Mouse (Mus musculus): ENCODE results near the gene Ppp6r3.
"Not testable (repeated sequence)": the region's sequence is repeated elsewhere in the genome, so short reads cannot be mapped to it uniquely, and the experiment has no call there.

Ppp6r3 gene

DNA sequence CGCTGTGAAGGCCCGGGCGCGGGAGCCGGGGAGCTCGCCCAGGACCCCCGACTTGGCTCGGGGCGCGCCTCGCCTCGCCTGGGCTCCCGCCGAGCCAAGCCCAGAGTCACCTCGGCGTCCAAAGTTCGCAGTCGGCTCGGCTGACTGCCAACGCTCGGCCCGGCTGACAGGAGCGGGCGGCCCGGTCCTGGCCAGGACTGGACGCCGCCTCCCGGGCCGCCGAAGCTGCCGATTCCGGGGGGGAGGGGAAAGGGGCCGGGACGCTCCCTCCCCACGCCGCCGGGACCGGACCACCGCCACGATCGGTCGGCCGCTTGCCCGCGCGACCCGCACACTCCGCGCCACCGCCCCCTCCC is 295 bp downstream of the Ppp6r3 start:
- DNase-seq: no peak

DNA sequence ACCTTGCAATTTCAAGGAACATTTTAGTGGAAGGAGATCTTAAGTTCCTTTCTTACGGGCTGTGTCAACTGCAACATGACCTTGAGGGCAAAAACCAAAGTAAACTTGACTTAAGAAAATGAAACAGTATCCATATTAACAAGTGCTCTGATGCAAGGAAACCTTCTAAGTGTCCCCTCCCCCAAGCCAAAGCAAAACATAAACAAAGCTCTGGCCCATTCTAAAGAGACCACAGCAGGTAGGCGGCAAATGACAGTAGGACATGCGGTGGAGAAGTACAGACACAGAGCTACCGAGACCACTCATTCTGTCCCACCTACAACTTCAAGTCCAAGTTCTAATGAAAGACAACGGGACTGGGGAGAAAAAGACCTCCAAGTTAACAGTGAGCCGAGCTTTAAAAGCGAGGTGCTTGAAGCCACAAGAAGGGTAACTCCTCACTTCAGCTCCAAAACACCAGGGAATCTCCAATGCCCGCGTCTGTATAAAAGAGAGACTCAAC is 905 bp downstream of the Ppp6r3 start:
- DNase-seq: peak in 1 of 2 experiments; percentile 25

DNA sequence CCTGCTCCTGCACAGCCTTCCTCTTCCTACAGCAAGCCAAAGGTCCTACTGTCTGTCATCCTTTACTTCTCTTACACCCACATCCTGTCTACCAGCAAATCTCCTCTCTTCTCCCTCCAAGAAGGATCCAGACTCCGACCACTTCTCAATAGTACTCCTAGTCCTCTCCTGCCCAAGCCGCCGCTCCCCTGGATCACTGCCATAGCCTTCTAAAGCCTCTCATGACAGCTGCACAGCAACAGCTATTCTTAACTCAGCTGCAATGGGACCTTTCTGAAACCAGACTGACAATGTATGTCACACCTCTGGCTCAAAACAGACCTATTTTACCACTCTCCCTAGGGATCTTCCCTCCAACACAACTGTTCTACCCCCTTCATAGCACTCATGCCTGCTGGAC is 11.2 kb downstream of the Ppp6r3 start:
- no peak for DNase-seq

DNA sequence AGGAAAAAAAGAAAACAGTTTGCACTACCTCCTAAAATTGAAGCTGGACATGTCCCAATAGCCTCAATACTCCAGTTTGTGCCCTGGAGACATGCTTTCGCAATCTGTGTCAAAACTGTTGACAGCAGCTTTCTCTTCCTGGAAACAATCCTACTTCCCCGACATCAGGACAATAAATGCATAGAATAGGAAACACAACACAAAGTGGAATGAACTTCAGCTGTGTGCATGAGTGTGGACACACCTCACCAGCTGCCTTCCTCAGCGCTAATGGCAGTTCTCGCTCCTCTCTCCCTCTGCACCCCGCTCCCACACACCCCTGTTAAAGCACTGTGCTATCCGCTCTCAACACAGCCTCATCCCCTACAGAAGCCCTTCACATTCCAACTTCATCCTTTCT is 12.8 kb downstream of the Ppp6r3 start:
- no peak for DNase-seq

DNA sequence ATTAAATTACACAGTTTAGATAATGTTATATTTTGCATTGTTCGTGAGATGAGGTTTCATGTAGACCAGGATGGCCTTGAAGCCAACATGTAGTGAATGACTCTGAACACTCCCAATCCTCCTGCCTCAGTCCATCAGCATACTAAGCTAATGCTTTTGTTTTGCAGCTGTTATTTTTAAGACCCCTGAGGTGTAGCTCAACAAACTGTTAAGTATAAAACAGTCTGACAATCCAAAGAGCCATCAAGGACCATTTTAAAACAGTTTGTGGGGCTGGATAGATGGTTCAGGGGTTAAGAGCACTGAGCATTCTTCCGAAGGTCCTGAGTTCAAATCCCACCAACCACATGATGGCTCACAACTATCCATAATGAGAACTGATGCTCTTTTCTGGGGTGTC is 13.3 kb downstream of the Ppp6r3 start:
- no peak for DNase-seq

DNA sequence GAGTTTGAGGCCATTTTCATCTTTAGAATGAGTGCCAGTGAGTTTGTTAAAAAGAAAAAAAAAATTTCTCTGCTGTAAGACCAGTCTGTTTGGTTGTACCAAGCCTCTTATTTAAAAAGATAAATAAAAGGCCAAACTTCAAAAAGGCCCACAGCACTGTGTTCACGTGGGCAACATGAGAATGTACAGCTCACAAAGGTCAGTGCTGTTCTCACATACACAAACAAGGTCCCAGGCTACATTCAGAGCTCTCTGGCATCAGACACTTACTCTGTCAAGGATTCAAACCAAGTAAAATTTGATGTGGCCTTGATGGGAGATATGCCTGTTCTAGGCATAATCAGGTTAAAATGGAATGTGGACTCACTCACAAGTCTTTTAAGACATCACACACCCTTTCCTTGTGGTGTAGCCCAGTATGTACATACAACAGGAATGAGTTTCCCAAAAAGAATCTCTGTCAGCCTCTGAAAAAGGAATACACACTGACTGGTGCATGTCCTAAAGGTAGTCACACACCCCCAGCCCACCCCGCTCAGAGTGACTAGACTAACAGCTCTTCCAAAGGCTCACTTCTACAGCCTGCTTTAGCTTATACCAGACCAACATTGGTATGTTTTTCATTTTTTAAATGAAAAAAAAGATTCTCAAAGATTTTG is 19.3 kb downstream of the Ppp6r3 start:
- DNase-seq: no peak

DNA sequence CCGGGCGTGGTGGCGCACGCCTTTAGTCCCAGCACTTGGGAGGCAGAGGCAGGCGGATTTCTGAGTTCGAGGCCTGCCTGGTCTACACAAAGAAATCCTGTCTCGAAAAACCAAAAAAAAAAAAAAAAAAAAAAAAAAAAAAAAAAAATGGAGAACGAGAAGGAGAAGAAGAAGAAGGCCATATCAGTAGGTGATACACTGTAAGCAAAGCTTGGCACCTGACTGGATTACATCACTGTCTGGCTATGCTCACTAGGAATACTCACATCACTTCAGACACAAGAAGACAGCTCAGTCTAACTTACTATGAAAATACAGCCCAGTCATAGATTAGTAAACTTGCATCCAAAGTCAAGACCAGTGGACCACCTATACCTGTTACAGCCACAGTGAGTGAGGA is 20.8 kb downstream of the Ppp6r3 start:
- no peak for DNase-seq

DNA sequence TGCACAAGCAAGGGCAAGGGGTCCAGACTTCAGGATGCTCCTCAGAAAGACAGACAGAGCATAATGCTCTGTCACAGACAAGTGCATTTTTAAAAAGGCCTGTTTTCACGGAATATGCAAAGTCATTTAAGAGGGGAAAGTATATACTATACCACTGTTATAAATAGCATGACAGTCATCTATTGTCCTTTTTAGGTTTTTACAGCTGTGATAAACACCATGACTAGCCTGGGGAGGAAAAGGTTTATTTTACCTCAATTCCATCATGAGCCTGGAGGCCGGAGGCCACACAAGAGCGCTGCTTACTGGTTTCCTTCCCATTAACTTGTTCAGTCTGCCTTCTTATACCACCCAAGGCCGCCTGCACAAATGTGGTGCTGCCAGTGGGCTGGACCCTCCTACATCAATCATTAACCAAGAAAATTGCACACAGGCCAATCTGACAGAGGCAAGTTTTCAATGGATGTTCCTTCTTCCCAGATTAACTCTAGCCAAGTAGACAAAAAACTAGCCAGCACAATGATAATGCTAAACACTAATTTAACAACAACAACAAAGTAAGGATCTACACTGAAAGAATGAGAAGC is 23.9 kb downstream of the Ppp6r3 start:
- DNase-seq: no peak

DNA sequence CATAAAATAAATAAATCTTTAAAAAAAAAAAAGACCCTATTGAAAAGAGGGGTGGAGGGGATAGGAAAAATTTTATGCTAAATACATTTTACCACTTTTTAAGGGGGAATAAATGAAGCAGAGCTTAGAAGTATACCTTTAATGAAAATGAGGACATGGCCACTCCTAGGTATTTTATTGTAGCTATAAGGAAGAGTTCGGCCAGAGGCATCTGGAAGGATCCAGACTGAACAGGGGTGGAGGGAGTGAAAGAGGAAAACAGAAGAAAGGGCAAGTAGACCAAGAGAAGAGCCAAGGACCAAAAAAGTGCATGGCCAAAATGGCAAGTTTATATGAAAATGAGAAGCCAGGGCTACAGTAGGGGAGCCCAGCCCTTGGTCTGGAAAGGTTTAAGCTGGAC is 25.4 kb downstream of the Ppp6r3 start:
- no peak for DNase-seq

DNA sequence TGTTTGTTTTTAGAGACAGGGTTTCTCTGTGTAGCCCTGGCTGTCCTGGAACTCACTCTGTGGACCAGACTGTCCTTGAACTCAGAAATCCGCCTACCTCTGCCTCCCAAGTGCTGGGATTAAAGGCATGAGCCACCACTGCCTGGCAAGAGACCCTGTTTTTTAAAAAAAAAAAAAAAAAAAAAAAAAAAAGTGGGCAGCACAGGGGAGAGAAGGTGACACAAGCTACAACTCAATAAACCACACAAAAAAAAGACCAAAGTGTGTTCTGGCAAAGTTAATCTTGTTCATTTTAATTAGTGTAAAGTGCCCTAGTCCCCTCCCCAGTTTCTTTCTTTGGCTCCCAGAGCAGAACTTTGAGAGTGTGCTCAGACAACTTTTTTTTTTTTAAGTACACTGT is 26.3 kb downstream of the Ppp6r3 start:
- no peak for DNase-seq

DNA sequence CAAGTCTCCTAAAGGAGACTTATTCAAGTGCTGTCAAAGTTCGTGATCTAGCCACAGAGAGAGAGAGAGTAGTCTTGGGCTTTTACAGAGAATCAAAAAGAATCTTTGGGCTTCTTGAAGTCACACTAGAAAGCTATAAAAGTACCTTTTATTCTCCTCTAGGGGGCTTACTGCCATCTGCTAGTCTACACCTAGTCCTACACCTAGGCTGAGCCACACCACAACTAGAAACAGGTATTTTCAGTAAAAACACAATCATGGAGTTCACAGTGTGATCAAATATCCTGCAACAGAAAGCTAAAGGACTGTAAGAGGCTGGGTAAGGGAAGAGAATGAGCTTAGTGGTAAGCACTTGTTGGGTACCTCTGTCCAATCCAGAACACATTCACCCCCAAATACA is 27.2 kb downstream of the Ppp6r3 start:
- DNase-seq: no peak

DNA sequence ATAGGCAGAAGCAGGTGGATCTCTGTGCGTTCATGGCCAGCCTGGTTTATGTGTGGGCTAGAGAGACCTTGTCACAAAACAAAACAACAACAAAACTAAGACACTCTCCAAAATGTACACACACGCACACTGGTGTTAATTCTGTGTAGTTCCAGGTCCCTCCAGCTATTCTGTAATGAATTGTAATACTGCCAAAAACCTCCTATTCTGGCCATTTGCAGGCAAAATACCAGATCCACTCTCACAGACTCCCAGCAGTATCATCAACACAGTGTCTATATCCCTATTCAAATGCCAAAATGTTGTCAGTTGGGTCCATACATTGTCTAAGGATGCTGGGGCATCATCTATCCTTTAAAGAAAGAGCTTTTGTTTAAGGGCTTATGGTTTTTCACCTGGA is 30.6 kb downstream of the Ppp6r3 start:
- no peak for DNase-seq

DNA sequence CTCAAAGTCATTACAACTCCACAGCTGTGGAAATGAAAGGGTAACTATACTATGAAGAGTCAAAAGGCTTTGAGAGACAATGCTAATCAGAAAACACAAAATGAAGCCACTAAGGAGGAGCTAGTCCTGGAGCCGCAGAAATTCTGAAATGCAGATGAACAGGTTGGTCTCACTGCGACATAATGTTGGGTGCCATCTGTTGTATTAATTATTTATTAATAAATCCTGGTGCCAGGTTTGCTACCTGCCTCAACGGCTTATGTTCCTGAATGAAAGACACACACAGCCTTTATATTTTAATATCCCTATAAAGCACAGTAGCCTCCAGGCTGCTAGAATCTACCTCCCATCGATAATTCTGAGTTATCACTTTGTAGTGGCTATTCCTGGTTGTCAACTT is 33.0 kb downstream of the Ppp6r3 start:
- peak in 1 of 2 experiments; percentile 19 for DNase-seq

DNA sequence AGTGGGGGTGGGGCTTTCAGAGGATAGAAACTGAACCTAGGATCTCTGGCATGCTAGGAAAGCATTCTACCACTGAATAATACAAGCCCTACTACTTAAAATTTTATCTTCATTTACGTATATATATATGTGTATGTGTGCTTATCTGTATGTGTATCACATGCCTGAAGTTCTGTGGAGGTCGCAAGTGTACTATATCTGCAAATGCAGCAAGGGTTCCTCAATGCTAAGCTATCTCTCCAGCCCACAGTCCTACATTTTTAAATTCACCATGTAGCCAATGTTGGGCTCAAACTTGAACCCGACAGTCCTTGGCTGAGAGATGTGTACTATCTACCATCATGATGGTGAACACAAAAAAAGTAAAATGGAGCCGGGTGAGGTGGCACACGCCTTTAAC is 34.6 kb downstream of the Ppp6r3 start:
- DNase-seq: no peak

DNA sequence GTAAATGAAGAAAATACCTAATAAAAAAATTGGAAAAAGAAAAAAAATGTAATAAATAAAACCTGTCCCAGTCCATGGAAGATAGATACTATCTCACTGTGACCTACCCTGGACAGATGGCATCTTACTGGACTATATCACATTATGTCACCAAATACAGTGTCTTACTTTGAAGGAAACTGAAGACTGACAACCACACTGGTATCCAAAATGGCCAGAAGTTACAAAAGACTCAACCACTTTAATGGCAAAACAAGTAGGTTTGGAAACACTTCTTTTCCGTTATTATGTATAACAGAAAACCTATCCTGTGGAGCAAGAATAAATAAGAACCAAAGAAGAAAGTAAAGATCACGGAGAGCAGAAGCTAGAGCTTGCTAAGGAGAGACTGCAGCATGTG is 35.3 kb downstream of the Ppp6r3 start:
- no peak for DNase-seq

DNA sequence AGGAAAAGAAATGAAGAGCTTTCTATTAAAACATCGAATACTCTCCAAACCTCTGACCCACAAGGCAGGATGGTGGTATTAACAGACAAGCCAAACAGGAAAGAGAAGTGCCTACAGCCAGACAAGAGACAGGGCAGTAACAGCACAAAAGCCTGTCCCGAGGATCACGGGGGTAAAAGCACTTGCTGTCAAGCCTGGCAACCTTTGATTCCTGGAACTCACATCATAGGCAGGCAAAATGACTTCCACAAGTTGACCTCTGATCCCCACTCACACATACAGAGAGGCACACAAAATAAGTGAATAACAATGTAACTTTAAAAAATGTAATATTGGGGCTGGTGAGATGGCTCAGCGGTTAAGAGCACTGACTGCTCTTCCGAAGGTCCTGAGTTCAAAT is 36.1 kb downstream of the Ppp6r3 start:
- DNase-seq: no peak

DNA sequence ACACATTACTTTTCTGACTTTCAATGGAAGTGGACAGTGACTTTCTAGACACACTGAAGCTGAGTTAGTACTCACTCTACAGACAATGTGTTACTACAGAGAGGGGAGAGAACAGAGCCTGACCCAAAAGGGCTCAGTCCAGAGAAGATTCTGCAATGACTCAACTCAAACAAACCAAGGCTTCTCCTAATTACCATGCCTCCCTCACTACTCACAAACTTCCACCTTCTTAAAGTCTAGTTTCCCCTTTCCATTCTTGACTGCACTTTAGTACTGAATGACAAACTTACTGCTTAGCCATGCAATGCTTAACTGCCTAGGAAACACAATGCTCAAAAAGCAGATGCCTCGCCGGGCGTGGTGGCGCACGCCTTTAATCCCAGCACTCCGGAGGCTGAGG is 37.9 kb downstream of the Ppp6r3 start:
- DNase-seq: no peak

DNA sequence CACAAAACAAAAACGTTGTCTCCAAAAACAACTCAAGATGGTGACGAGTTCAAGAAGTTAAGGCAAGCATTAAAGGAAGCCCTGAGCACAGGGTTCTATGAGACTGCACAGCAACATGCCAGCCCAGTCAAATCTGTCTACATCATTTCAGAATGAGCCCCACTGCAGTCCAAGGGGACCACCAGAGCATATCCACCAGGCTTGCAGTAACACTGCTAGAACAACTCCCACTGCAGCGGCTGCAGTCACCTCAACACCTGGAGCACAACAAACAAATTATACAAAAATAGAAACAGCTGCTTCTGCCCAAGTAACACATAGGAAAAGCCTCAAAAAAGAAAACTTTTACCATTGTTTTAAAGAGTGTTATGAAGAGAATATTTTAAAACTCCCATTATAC is 40.6 kb downstream of the Ppp6r3 start:
- DNase-seq: no peak

DNA sequence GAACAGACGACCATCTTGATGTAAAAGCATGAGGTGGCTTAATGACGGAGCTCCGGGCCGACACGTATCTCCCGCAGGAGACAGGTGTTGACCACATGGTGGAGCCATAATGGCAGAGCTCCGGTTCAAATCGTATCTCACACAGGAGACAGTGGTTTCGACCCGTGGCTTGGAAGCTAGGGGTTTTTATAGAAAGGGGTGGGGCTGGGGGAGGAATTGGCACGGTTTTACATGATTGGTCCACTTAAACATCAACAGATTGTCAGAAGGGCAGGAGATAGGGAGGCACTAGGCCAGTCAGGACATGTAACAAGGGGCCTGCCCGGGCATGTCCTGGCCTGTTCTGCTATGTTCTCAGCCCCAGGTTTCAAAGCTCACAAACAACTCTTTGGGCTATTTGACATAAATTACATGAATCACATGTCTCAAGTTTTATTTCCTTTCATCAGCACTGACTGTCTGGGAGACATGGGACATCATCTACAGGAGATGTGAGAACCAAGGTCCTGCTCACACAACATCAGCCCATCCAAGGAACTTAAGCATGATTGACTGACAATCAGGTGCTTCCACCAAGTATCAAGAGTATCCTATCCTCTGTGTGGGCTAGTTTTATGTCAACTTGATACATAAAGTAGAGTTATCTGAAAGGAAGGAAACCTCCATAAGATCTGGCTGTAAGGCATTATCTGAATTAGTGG is 42.1 kb downstream of the Ppp6r3 start:
- not testable (repeated sequence) for DNase-seq

DNA sequence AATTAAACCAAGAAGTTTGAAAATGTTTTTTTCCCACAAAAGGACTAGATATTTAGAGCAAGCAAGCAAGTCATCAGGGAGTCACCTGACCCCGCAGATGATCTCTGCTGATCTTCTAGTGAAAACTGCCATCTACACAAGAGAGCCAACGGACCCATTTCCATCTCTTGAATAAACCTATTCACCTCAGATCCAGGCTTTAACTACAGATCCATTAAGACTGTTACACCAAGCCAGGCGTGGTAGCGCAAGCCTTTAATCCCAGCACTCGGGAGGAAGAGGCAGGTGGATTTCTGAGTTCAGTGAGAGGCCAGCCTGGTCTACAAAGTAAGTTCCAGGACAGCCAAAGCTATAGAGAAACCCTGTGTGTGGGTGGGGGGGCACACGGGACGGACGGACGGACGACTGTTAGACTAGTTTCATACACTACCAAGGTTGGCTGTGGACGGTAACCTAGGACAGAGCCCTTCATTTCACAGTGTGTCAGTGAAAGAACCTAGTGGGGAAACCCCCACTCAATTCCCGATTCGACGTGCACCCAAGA is 42.8 kb downstream of the Ppp6r3 start:
- DNase-seq: no peak

DNA sequence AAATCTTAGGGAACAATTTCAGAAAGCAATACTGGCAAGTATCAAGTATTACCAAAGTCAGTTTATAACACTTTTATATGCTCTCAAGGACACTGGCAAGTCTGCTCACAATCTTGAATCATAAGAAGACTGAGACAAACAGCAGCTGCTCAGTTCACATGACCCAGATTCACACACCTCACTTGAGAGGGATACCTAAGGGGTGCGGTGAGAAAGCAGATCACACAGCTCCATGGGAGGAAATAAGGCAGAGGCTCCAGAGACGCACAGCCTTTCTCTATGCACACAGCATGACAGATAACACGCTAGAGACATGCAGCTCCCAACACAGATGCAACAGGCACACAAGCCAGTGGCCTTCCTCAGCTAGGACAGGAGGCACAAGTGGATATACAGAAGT is 45.8 kb downstream of the Ppp6r3 start:
- no peak for DNase-seq

DNA sequence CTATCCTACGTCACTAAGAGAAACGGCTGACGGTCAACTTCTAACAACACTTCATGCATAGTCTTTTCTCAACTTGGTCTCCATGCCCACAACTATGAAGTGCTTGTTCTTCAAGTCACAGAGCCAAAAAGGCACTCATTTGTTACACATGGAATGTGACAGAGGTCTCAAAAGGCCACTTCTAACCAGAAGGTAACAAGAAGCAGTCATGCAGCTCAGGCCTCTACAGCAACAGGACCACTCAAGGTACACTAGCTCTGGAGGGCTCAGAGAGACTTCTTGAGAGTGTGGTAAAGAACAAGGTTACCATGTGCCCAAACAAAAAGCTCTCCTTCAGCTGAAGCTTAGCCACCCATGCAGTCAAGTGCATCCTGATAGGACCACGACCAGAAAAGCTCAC is 46.9 kb downstream of the Ppp6r3 start:
- DNase-seq: no peak

DNA sequence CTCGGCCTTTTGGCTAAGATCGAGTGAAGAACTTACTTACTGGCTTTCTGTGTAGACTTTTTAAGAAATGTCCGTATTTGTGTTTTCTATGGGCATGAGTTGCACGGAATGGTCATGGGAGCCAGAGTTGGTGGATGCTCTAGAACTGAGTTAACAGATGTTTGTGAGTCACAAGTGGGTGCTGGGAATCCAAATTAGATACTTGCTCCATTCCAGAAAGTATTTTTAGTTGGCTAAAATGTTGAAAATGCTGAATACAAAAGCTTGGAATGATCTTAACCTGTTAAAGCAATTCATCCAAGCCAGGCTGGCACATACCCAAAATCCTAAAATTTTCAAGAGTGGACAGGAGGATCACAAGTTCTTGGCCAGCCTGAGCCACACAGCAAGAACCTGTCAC is 48.0 kb downstream of the Ppp6r3 start:
- no peak for DNase-seq

DNA sequence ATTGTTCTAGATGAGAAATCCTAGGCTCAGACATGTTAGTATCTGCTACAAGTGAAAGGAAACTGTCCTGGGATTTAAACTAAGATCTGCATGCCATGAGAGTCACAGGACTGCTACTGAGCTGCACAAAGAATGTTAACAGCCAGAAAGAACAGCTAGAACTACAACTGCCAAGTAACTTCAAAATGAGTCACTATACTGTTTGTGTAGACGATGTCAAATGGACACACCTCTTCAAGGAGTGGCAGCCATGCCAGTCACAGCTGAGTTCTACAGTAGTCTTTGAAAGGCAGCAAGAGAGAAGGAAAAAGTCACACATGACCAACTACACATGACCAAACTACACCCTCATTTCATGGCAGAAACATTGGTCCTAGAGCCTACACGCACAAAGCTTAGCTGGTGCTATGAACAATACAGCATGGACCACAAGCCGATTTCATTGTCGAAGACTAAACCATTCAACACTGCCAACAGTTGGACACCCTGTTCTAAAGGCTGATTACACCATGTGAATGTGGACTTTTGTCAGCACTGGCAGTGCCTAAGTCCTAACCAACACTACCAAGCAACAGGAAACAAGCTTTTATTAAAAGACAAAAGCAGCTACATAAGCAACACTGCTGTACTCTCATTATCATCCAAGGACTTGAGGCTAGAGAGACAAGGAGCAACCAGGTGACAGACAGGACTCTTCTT is 55.9 kb downstream of the Ppp6r3 start:
- no peak for DNase-seq
